Mouse (Mus musculus): ENCODE results near the gene Ube2q1. TPM values are rescaled to one million over a fixed set of nuclear protein-coding genes. Genes with fewer than 3 reads are reported as not detected.

Gene Ube2q1
- total and polyA plus RNA-seq, 2 experiments = 10.0 to 16.6 TPM

DNA sequence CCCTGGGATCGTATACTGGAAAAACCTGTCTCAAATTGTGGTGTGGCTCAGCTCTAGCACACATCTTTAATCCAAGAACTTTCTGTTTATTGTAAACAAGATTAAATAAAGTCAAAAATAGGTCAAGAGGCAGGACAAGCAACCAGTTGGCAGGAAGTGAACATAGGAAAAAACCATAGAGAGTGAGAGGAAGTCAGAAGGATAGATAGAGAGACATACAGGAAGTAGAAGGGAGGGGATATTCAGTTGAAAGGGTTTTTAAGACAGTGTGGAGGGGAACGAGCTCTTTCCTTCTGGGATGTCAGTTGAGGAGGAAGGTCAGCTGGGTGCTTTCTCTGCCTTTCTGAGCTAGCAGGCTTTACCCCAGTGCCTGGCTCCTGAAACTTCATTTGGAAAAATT, 50.2 kb downstream of the Ube2q1 start:
- no peak overlapping the region for H3K9ac ChIP-seq (ENCODE audit: low read depth, low read length)
- 58% methylated on average over 2 of the region's 2 CpGs for WGBS
- H3K4me3 ChIP-seq (ENCODE audit: insufficient read depth, low read depth, low read length) = no peak overlapping the region
- no peak overlapping the region for H3K27ac ChIP-seq (replicated peaks; ENCODE audit: insufficient read depth, low read depth, low read length)
- H3K4me1 ChIP-seq (ENCODE audit: control insufficient read depth, insufficient read depth, low read length) = no peaks in the 10 kb centered on the region
- no peaks in the 10 kb centered on the region for H3K27me3 ChIP-seq (ENCODE audit: control insufficient read depth, insufficient read depth, low read length)
- H3K79me2 ChIP-seq (ENCODE audit: control insufficient read depth, insufficient read depth, low read length) = no peaks in the 10 kb centered on the region
- H3K36me3 ChIP-seq (ENCODE audit: control insufficient read depth, insufficient read depth, low read length) = no peaks in the 10 kb centered on the region
- no peak for TF ChIP-seq CTCF (IDR thresholded peaks at IDR 0.05; ENCODE audit: low read depth, low read length)
- TF ChIP-seq POLR2A (IDR thresholded peaks at IDR 0.05; ENCODE audit: extremely low read depth, insufficient read depth, low read length) = no peak
- no peak for DNase-seq (ENCODE audit: extremely low read depth, low read depth, low spot score)

DNA sequence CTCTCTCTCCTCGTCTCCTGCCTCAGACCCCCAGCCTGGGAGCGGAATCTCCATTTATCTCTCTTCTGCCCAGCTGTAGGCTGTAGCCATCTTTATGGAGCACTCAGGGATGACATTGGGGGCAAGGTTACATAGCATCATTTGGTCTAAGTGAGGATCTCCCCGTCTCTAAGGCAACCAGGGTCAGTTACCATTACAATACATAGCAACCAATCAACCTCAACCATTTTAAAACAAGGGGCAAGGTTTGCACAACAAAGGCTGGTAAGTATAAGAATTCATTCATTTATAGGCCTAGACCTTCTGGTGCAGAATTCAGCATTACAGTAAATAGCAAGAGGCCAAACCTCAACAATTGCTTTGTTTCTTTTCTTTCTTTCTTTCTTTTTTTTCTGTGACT, 52.9 kb downstream of the Ube2q1 start:
- Histone ChIP-seq H3K79me2 (ENCODE audit: control insufficient read depth, insufficient read depth, low read length) (no peaks in the 10 kb centered on the region), H3K4me1 (ENCODE audit: control insufficient read depth, insufficient read depth, low read length) (no peaks in the 10 kb centered on the region), H3K36me3 (ENCODE audit: control insufficient read depth, insufficient read depth, low read length) (no peaks in the 10 kb centered on the region), H3K9ac (ENCODE audit: low read depth, low read length) (no peak overlapping the region), H3K27me3 (ENCODE audit: control insufficient read depth, insufficient read depth, low read length) (peaks cover 8% of the 10 kb centered on the region), H3K27ac (replicated peaks; ENCODE audit: insufficient read depth, low read depth, low read length) (no peak overlapping the region), H3K4me3 (ENCODE audit: insufficient read depth, low read depth, low read length) (no peak overlapping the region)
- WGBS = 91% methylated on average over 3 of the region's 3 CpGs
- TF ChIP-seq POLR2A (IDR thresholded peaks at IDR 0.05; ENCODE audit: extremely low read depth, insufficient read depth, low read length) = no peak
- no peak for TF ChIP-seq CTCF (IDR thresholded peaks at IDR 0.05; ENCODE audit: low read depth, low read length)
- DNase-seq (ENCODE audit: extremely low read depth, low read depth, low spot score) = no peak

DNA sequence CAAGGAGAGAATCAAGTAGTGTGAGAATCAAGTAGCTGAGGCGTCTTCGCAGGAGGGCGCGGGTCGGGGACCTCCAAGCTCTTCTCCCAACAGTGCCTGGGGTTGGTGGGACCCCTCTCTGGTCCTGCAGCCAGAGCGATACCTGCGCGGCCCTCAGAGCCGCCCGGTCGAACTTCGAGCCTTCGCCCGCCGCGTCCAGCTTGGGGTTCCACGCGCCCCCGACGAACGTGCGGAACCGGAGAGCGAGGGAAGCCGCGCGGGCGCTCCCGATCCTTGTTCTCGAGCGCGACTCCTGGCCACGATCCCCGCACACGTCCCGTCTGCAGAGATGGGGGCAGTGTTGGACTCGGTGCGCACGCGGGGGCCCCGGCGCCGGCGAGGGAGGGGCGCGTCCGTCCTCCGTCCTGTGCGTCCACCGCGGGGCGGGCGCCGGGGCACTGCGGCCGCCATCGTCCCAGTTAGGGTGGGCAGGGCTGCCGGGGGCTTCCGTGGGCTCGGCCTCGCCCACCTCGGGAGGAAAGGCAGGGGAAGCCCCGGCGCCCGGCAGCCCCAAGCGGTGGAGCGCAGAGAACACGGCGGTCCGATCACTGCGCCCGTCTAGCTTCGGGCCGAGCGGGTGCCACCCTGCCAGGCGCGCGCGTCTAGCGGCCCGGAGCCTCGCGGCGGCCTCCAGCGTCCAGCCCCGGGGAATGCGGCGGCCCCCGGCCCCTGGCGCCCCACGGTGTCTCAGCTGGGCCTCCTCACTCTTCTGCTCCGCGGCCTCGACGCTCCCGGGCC, 57.6 kb downstream of the Ube2q1 start, which contains the start of gene She:
She (plus strand) TSS at position 556 of the 777 bp plus-strand sequence.
- Histone ChIP-seq H3K27ac (replicated peaks; ENCODE audit: insufficient read depth, low read depth, low read length) (peak within 1 kb of the TSS; percentile 63), H3K4me3 (ENCODE audit: insufficient read depth, low read depth, low read length) (peak within 1 kb of the TSS; percentile 86), H3K36me3 (ENCODE audit: control insufficient read depth, insufficient read depth, low read length) (no peaks in the 10 kb centered on the region), H3K79me2 (ENCODE audit: control insufficient read depth, insufficient read depth, low read length) (no peaks in the 10 kb centered on the region), H3K27me3 (ENCODE audit: control insufficient read depth, insufficient read depth, low read length) (peaks cover 15% of the 10 kb centered on the region), H3K9ac (ENCODE audit: low read depth, low read length) (peak within 1 kb of the TSS; percentile 84), H3K4me1 (ENCODE audit: control insufficient read depth, insufficient read depth, low read length) (0 out of 2 replicates have a peak, but pooled peaks cover 3% of the 10 kb centered on the region)
- 5% methylated on average over 79 of the region's 96 CpGs for WGBS
- TF ChIP-seq POLR2A (IDR thresholded peaks at IDR 0.05; ENCODE audit: extremely low read depth, insufficient read depth, low read length) = no peak
- TF ChIP-seq CTCF (IDR thresholded peaks at IDR 0.05; ENCODE audit: low read depth, low read length) = no peak
- DNase-seq (ENCODE audit: extremely low read depth, low read depth, low spot score) = no peak

Other genes starting within 250 kb of the Ube2q1 start
- 10.3 and 12.6 TPM in 2 replicates for gene Adar, start 58.6 kb upstream of the Ube2q1 start, total RNA-seq (2014; rRNA removed)
- 9.4 and 14.4 TPM in 2 replicates for gene Adar, start 58.6 kb upstream of the Ube2q1 start, polyA plus RNA-seq (2012; rRNA removed)
- gene Chrnb2, start 9.0 kb upstream of the Ube2q1 start, total RNA-seq (2014; rRNA removed) = 0.28 and 0.54 TPM in 2 replicates
- gene Chrnb2, start 9.0 kb upstream of the Ube2q1 start, polyA plus RNA-seq (2012; rRNA removed) = 0.42 and 0.68 TPM in 2 replicates
- 2.3 and 2.5 TPM in 2 replicates for gene She, start 57.8 kb downstream of the Ube2q1 start, total RNA-seq (2014; rRNA removed)
- 0.78 TPM in 2 replicates for gene She, start 57.8 kb downstream of the Ube2q1 start, polyA plus RNA-seq (2012; rRNA removed)
- gene Il6ra, start 139.6 kb downstream of the Ube2q1 start, total RNA-seq (2014; rRNA removed) = 15.4 and 19.7 TPM in 2 replicates
- gene Il6ra, start 139.6 kb downstream of the Ube2q1 start, polyA plus RNA-seq (2012; rRNA removed) = 10.1 and 10.5 TPM in 2 replicates
- gene Atp8b2, start 189.9 kb downstream of the Ube2q1 start, total RNA-seq (2014; rRNA removed) = 2.3 and 2.6 TPM in 2 replicates
- gene Atp8b2, start 189.9 kb downstream of the Ube2q1 start, polyA plus RNA-seq (2012; rRNA removed) = 2.2 and 4.0 TPM in 2 replicates
- 82.1 and 86.1 TPM in 2 replicates for gene Hax1, start 225.2 kb downstream of the Ube2q1 start, total RNA-seq (2014; rRNA removed)
- 68.6 and 70.2 TPM in 2 replicates for gene Hax1, start 225.2 kb downstream of the Ube2q1 start, polyA plus RNA-seq (2012; rRNA removed)

Measured in liver, adult 2 months (tissue).